Mouse (Mus musculus): ENCODE results near the gene Rpl36al. TPM values are rescaled to one million over a fixed set of nuclear protein-coding genes. Genes with fewer than 3 reads are reported as not detected.

Rpl36al gene
- polyA plus RNA-seq, 2 experiments = 600 to 646 TPM

DNA sequence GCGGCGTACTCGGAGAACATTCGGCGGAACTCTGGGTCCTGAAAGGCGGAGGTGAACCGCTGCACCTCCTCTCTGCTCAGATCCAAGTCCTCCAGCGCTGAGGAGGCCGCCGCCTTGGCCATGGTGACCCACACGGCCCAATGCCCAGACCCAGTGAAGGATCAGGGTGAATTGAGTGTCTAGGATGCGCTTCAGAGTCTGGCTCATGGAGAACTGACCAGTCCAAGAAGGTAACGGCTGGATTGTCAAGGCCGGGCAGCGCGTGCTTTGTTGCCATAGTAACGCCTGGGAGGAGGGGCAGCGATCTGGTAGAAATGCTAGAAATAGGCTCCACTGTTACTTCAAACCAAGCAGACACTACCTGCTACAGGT is 14.3 kb upstream of the Rpl36al start, which contains the start of gene Dnaaf2:
Gene Dnaaf2, minus strand, starts transcription at position 266 of the 372 bp plus-strand sequence.
- Histone ChIP-seq H3K4me3 (replicated peaks; ENCODE audit: low read length) (peak within 1 kb of the TSS; percentile 95), H3K27me3 (ENCODE audit: control insufficient read depth, insufficient read depth, low read length) (no peaks in the 10 kb centered on the region), H3K9me3 (ENCODE audit: control insufficient read depth, low read length) (no peaks in the 10 kb centered on the region), H3K27ac (replicated peaks; ENCODE audit: low read depth, low read length) (peak within 1 kb of the TSS; percentile 83), H3K4me2 (replicated peaks; ENCODE audit: low read depth, low read length, severe bottlenecking) (peak within 1 kb of the TSS; percentile 90), H3K36me3 (ENCODE audit: control insufficient read depth, insufficient read depth, low read length) (peaks cover 27% of the 10 kb centered on the region), H3K4me1 (ENCODE audit: control insufficient read depth, insufficient read depth, low read length) (peaks cover 16% of the 10 kb centered on the region), H3K9ac (ENCODE audit: low read depth, low read length, severe bottlenecking) (peak within 1 kb of the TSS; percentile 84)
- TF ChIP-seq POLR2A (IDR thresholded peaks at IDR 0.05; ENCODE audit: borderline replicate concordance, extremely low read depth, insufficient read depth, insufficient read length) = no peak
- 2% methylated on average over 16 of the region's 18 CpGs for WGBS
- ATAC-seq (ENCODE audit: low FRiP score, low read depth) = peak; percentile 24
- peak; percentile 57 for DNase-seq (ENCODE audit: low spot score)

GRCm38 (mm10) chr12:69197378-69198163 is 13.7 kb upstream of the Rpl36al start:
- under 1% methylated on average over 80 of the region's 94 CpGs for WGBS
- DNase-seq (ENCODE audit: low spot score) (peak; percentile 29), ATAC-seq (ENCODE audit: low FRiP score, low read depth) (peak; percentile 60)
- Histone ChIP-seq H3K4me1 (ENCODE audit: control insufficient read depth, insufficient read depth, low read length) (peaks cover 16% of the 10 kb centered on the region), H3K9ac (ENCODE audit: low read depth, low read length, severe bottlenecking) (peak overlapping the region; percentile 84), H3K27ac (replicated peaks; ENCODE audit: low read depth, low read length) (peak overlapping the region; percentile 83), H3K27me3 (ENCODE audit: control insufficient read depth, insufficient read depth, low read length) (no peaks in the 10 kb centered on the region), H3K4me3 (replicated peaks; ENCODE audit: low read length) (peak overlapping the region; percentile 95), H3K36me3 (ENCODE audit: control insufficient read depth, insufficient read depth, low read length) (peaks cover 27% of the 10 kb centered on the region), H3K9me3 (ENCODE audit: control insufficient read depth, low read length) (no peaks in the 10 kb centered on the region), H3K4me2 (replicated peaks; ENCODE audit: low read depth, low read length, severe bottlenecking) (peak overlapping the region; percentile 90)
- TF ChIP-seq POLR2A (IDR thresholded peaks at IDR 0.05; ENCODE audit: borderline replicate concordance, extremely low read depth, insufficient read depth, insufficient read length) = no peak

GRCm38 (mm10) chr12:69196444-69197377 is 12.8 kb upstream of the Rpl36al start, which contains the start of gene Gm49383:
TSS of gene Gm49383 (minus strand) at chr12:69197104.
- TF ChIP-seq POLR2A (IDR thresholded peaks at IDR 0.05; ENCODE audit: borderline replicate concordance, extremely low read depth, insufficient read depth, insufficient read length) = peak; percentile 50; the same call in 1 of the 2 replicates
- Histone ChIP-seq H3K27me3 (ENCODE audit: control insufficient read depth, insufficient read depth, low read length) (no peaks in the 10 kb centered on the region), H3K9ac (ENCODE audit: low read depth, low read length, severe bottlenecking) (peak within 1 kb of the TSS; percentile 84), H3K27ac (replicated peaks; ENCODE audit: low read depth, low read length) (peak within 1 kb of the TSS; percentile 83), H3K9me3 (ENCODE audit: control insufficient read depth, low read length) (no peaks in the 10 kb centered on the region), H3K36me3 (ENCODE audit: control insufficient read depth, insufficient read depth, low read length) (peaks cover 26% of the 10 kb centered on the region), H3K4me2 (replicated peaks; ENCODE audit: low read depth, low read length, severe bottlenecking) (peak within 1 kb of the TSS; percentile 90), H3K4me3 (replicated peaks; ENCODE audit: low read length) (peak within 1 kb of the TSS; percentile 95), H3K4me1 (ENCODE audit: control insufficient read depth, insufficient read depth, low read length) (peaks cover 16% of the 10 kb centered on the region)
- WGBS = under 1% methylated on average over 73 of the region's 75 CpGs
- DNase-seq (ENCODE audit: low spot score) = peak; percentile 77
- ATAC-seq (ENCODE audit: low FRiP score, low read depth) = peak; percentile 77

DNA sequence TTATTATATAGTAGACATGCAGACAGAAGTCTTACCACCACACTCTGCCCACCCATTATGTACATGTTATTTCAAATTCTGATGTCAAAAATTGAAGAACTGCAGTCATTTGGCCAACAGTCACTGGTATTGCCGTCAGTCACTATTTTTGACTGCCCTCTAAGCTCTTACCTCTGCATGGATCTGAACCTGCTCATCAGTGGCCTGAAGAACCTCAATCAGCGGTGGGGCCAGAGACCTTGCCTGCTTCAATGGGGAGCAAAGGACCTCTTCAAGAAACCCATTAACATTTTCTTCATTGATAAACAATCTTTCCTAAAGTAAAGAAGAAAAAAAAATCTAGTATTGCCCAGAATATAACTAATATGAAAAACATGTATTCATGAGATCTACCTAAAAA is 8.8 kb upstream of the Rpl36al start:
- ATAC-seq (ENCODE audit: low FRiP score, low read depth) = no peak

GRCm38 (mm10) chr12:69191396-69191795 is 7.5 kb upstream of the Rpl36al start:
- Histone ChIP-seq H3K4me3 (replicated peaks; ENCODE audit: low read length) (no peak overlapping the region), H3K9ac (ENCODE audit: low read depth, low read length, severe bottlenecking) (no peak overlapping the region), H3K9me3 (ENCODE audit: control insufficient read depth, low read length) (no peaks in the 10 kb centered on the region), H3K36me3 (ENCODE audit: control insufficient read depth, insufficient read depth, low read length) (peaks cover 44% of the 10 kb centered on the region), H3K4me2 (replicated peaks; ENCODE audit: low read depth, low read length, severe bottlenecking) (no peak overlapping the region), H3K4me1 (ENCODE audit: control insufficient read depth, insufficient read depth, low read length) (peaks cover 10% of the 10 kb centered on the region), H3K27me3 (ENCODE audit: control insufficient read depth, insufficient read depth, low read length) (no peaks in the 10 kb centered on the region), H3K27ac (replicated peaks; ENCODE audit: low read depth, low read length) (no peak overlapping the region)
- no peak for ATAC-seq (ENCODE audit: low FRiP score, low read depth)
- WGBS = 93% methylated on average over 5 of the region's 5 CpGs
- no peak for DNase-seq (ENCODE audit: low spot score)
- TF ChIP-seq POLR2A (IDR thresholded peaks at IDR 0.05; ENCODE audit: borderline replicate concordance, extremely low read depth, insufficient read depth, insufficient read length) = no peak

More for the DNA sequence above, 8.8 kb upstream of the Rpl36al start:
- WGBS = 97% methylated on average over 2 of the region's 2 CpGs
- no peaks in the 10 kb centered on the region for H3K27me3 ChIP-seq (ENCODE audit: control insufficient read depth, insufficient read depth, low read length)
- H3K4me2 ChIP-seq (replicated peaks; ENCODE audit: low read depth, low read length, severe bottlenecking) = no peak overlapping the region
- H3K9ac ChIP-seq (ENCODE audit: low read depth, low read length, severe bottlenecking) = no peak overlapping the region
- H3K9me3 ChIP-seq (ENCODE audit: control insufficient read depth, low read length) = no peaks in the 10 kb centered on the region
- DNase-seq (ENCODE audit: low spot score) = no peak
- H3K4me3 ChIP-seq (replicated peaks; ENCODE audit: low read length) = no peak overlapping the region
- TF ChIP-seq POLR2A (IDR thresholded peaks at IDR 0.05; ENCODE audit: borderline replicate concordance, extremely low read depth, insufficient read depth, insufficient read length) = no peak
- no peak overlapping the region for H3K27ac ChIP-seq (replicated peaks; ENCODE audit: low read depth, low read length)
- peaks cover 36% of the 10 kb centered on the region for H3K36me3 ChIP-seq (ENCODE audit: control insufficient read depth, insufficient read depth, low read length)
- H3K4me1 ChIP-seq (ENCODE audit: control insufficient read depth, insufficient read depth, low read length) = peaks cover 8% of the 10 kb centered on the region
